ENCODE assay signal across 22 mouse cellular contexts in the genomic region with DNA sequence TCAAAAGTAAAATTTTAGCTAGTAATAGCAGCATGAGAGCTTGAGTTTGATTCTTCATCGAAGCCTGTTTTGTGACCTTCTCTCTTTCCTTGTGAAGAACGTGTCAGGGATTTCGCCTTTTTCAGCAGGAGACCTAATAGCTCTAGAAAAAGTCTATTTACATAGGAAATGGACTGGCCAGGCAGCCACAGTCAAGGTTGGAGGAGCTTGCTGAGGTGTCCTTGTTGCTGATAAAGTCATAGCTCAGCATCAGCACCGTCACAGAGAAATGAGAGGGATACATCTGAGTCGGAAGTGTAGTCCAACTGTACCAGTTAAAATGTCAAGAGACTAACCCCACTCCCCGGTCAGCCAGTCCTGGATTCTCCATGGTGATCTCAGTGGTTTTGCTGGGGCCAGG. TPM values are rescaled to one million over a fixed set of nuclear protein-coding genes. Genes with fewer than 3 reads are reported as not detected.
A peak's percentile ranks its signal among the peaks of the same experiment; 100 is the strongest.
DNase-seq lines count a peak whose midpoint lies in the region; ATAC-seq and TF ChIP-seq lines count a peak whose summit lies in the region.
"Had no signal": no experiment of that assay in that cellular context is flagged by ENCODE, and none has a peak within 500 bp of the region (broad histone marks: within the 10 kb centered on the region; RNA-seq: fewer than 3 reads in every experiment).

No protein-coding gene starts in this region.

- H3K4me2 ChIP-seq in liver, embryonic 14.5 days (ENCODE audit: low read depth) = no peak overlapping the region
- H3K4me2 ChIP-seq in liver, embryonic 11.5 days = no peak overlapping the region
- H3K4me2 ChIP-seq in liver, embryonic 15.5 days = peak overlapping the region; percentile 71; the same call in 1 of the 2 replicates
- no peak overlapping the region for H3K4me2 ChIP-seq in forebrain, embryonic 11.5 days (ENCODE audit: low read depth, low read length, severe bottlenecking)
- H3K4me2 ChIP-seq: heart, embryonic 11.5 days; hindbrain, embryonic 12.5 days; hindbrain, embryonic 15.5 days had no signal

- no peaks in the 10 kb centered on the region for H3K36me3 ChIP-seq in liver, embryonic 14.5 days (replicated peaks; ENCODE audit: control insufficient read depth, insufficient read depth, low read depth)
- H3K36me3 ChIP-seq in liver, embryonic 11.5 days (ENCODE audit: control insufficient read depth, insufficient read depth, low read length) = no peaks in the 10 kb centered on the region
- no peaks in the 10 kb centered on the region for H3K36me3 ChIP-seq in ES-Bruce4 (ENCODE audit: control insufficient read depth, insufficient read depth, low read length, poor library complexity, severe bottlenecking)
- H3K36me3 ChIP-seq in ES-E14 (ENCODE audit: control insufficient read depth, insufficient read depth, low read length, poor library complexity, severe bottlenecking) = no peaks in the 10 kb centered on the region
- no peaks in the 10 kb centered on the region for H3K36me3 ChIP-seq in liver, embryonic 15.5 days (replicated peaks)
- H3K36me3 ChIP-seq in forebrain, embryonic 11.5 days (ENCODE audit: control insufficient read depth, insufficient read depth, low read length) = no peaks in the 10 kb centered on the region
- H3K36me3 ChIP-seq: forebrain, embryonic 10.5 days; hindbrain, embryonic 12.5 days; hindbrain, embryonic 15.5 days had no signal

- ATAC-seq in liver, embryonic 14.5 days (ENCODE audit: insufficient read depth) = no peak
- ATAC-seq in liver, embryonic 11.5 days (replicated peaks; ENCODE audit: low FRiP score) = no peak
- ATAC-seq in liver, embryonic 15.5 days (ENCODE audit: insufficient read depth) = no peak
- ATAC-seq in forebrain, embryonic 11.5 days (replicated peaks; ENCODE audit: low FRiP score) = no peak
- ATAC-seq: CD4-positive, CD25-positive, alpha-beta regulatory T cell, adult 4 months; forebrain, embryonic 14.5 days; forebrain, postnatal 0 days had no signal

- H3K4me1 ChIP-seq in liver, embryonic 14.5 days (replicated peaks; ENCODE audit: control insufficient read depth in 2 of 2, insufficient read depth in 2 of 2, low read length in 1 of 2) = peaks cover 33 to 44% of the 10 kb centered on the region in 2 experiments
- peaks cover 28% of the 10 kb centered on the region for H3K4me1 ChIP-seq in liver, embryonic 11.5 days (replicated peaks; ENCODE audit: control insufficient read depth, insufficient read depth, low read length)
- peaks cover 10% of the 10 kb centered on the region for H3K4me1 ChIP-seq in ES-Bruce4 (ENCODE audit: control insufficient read depth, insufficient read depth, low read length)
- H3K4me1 ChIP-seq in ES-E14 (ENCODE audit: control insufficient read depth in 2 of 2, insufficient read depth in 2 of 2, low read length in 2 of 2, poor library complexity in 1 of 2) = peaks cover 19 to 29% of the 10 kb centered on the region in 2 experiments
- H3K4me1 ChIP-seq in liver, embryonic 15.5 days (replicated peaks) = peaks cover 51% of the 10 kb centered on the region
- no peaks in the 10 kb centered on the region for H3K4me1 ChIP-seq in forebrain, embryonic 11.5 days (replicated peaks; ENCODE audit: control insufficient read depth, insufficient read depth, low read length)
- H3K4me1 ChIP-seq: hindbrain, embryonic 12.5 days; hindbrain, embryonic 15.5 days had no signal

- no peaks in the 10 kb centered on the region for H3K27me3 ChIP-seq in liver, embryonic 14.5 days (ENCODE audit: control insufficient read depth, insufficient read depth, low read length)
- H3K27me3 ChIP-seq in liver, embryonic 11.5 days (replicated peaks; ENCODE audit: control insufficient read depth, insufficient read depth, low read length) = no peaks in the 10 kb centered on the region
- no peaks in the 10 kb centered on the region for H3K27me3 ChIP-seq in ES-Bruce4 (ENCODE audit: control insufficient read depth, insufficient read depth, low read length, poor library complexity, severe bottlenecking)
- H3K27me3 ChIP-seq in liver, embryonic 15.5 days = peaks cover 11% of the 10 kb centered on the region; the same call in 1 of the 2 replicates
- H3K27me3 ChIP-seq in forebrain, embryonic 11.5 days (ENCODE audit: control insufficient read depth, insufficient read depth, low read length) = no peaks in the 10 kb centered on the region
- H3K27me3 ChIP-seq: hindbrain, embryonic 12.5 days; hindbrain, embryonic 15.5 days had no signal

- no peak for DNase-seq in liver, embryonic 14.5 days (ENCODE audit: low read depth in 3 of 3, low spot score in 3 of 3)
- DNase-seq in liver, embryonic 11.5 days (ENCODE audit: low spot score) = no peak
- no peak for DNase-seq in ES-E14 (ENCODE audit: low read depth, low spot score)
- DNase-seq in adrenal gland, postnatal 10 days = no peak
- DNase-seq in forebrain, embryonic 11.5 days (ENCODE audit: low spot score) = no peak
- DNase-seq in frontal cortex, postnatal 10 days (ENCODE audit: low spot score in 2 of 2) = no peak
- DNase-seq: adrenal gland, adult 2 months; adrenal gland, postnatal 25 days; cerebellum, adult 18-20 months; cerebellum, adult 9-10 months; cerebellum, postnatal 14 days; forebrain, postnatal 0 days; gastrocnemius, postnatal 25 days; heart, adult 11 months had no signal

- H3K27ac ChIP-seq in liver, embryonic 14.5 days = peak overlapping the region; percentile 53
- no peak overlapping the region; the same call in 1 of the 2 replicates for H3K27ac ChIP-seq in liver, embryonic 11.5 days (ENCODE audit: low read depth, low read length)
- H3K27ac ChIP-seq in ES-Bruce4 (ENCODE audit: insufficient read depth, low read length) (peak overlapping the region; percentile 85), ES-E14 (ENCODE audit: insufficient read depth, low read depth, low read length, poor library complexity, severe bottlenecking) (peak overlapping the region; percentile 91)
- peak overlapping the region; percentile 96 for H3K27ac ChIP-seq in liver, embryonic 15.5 days (replicated peaks)
- no peak overlapping the region for H3K27ac ChIP-seq in forebrain, embryonic 11.5 days (ENCODE audit: low read depth, low read length)
- H3K27ac ChIP-seq: forebrain, embryonic 10.5 days; hindbrain, embryonic 12.5 days; hindbrain, embryonic 15.5 days had no signal

- 67% methylated on average over 6 of the region's 6 CpGs for WGBS in liver, embryonic 14.5 days (ENCODE audit: insufficient replicate concordance)
- WGBS in liver, embryonic 11.5 days = 68% methylated on average over 6 of the region's 6 CpGs
- WGBS in liver, embryonic 15.5 days (ENCODE audit: insufficient replicate concordance) = 65% methylated on average over 6 of the region's 6 CpGs
- 87% methylated on average over 6 of the region's 6 CpGs for WGBS in forebrain, embryonic 11.5 days

- H3K9me3 ChIP-seq in liver, embryonic 14.5 days (ENCODE audit: control insufficient read depth, low read length) = no peaks in the 10 kb centered on the region
- no peaks in the 10 kb centered on the region for H3K9me3 ChIP-seq in liver, embryonic 11.5 days (ENCODE audit: control insufficient read depth, low read length)
- H3K9me3 ChIP-seq in ES-Bruce4 (replicated peaks; ENCODE audit: control insufficient read depth, insufficient read depth, low read length, poor library complexity, severe bottlenecking) (no peaks in the 10 kb centered on the region), ES-E14 (ENCODE audit: control insufficient read depth, insufficient read depth, low read depth, low read length) (no peaks in the 10 kb centered on the region)
- H3K9me3 ChIP-seq in liver, embryonic 15.5 days (replicated peaks) = no peaks in the 10 kb centered on the region
- no peaks in the 10 kb centered on the region for H3K9me3 ChIP-seq in forebrain, embryonic 11.5 days (ENCODE audit: control insufficient read depth, low read length)
- H3K9me3 ChIP-seq: forebrain, embryonic 10.5 days; hindbrain, embryonic 12.5 days; hindbrain, embryonic 15.5 days had no signal

- no peak overlapping the region for H3K9ac ChIP-seq in liver, embryonic 14.5 days (replicated peaks)
- H3K9ac ChIP-seq in liver, embryonic 11.5 days (ENCODE audit: low read depth, low read length) = no peak overlapping the region
- H3K9ac ChIP-seq in ES-Bruce4 (ENCODE audit: low read depth, poor library complexity, severe bottlenecking) (no peak overlapping the region), ES-E14 (ENCODE audit: insufficient read depth, low read depth, low read length, poor library complexity, severe bottlenecking) (peak overlapping the region; percentile 23)
- no peak overlapping the region for H3K9ac ChIP-seq in liver, embryonic 15.5 days
- no peak overlapping the region for H3K9ac ChIP-seq in forebrain, embryonic 11.5 days (ENCODE audit: low read length)
- H3K9ac ChIP-seq: forebrain, postnatal 0 days; hindbrain, embryonic 12.5 days; hindbrain, embryonic 15.5 days had no signal

- no peak for TF ChIP-seq EP300 in liver, embryonic 14.5 days (IDR thresholded peaks at IDR 0.05; ENCODE audit: low read depth)
- peak; percentile 65; the same call in 1 of the 2 replicates for TF ChIP-seq EP300 in ES-Bruce4 (IDR thresholded peaks at IDR 0.05; ENCODE audit: insufficient read depth, low read depth, low read length)

- no peak for TF ChIP-seq CTCF in liver, embryonic 14.5 days (IDR thresholded peaks at IDR 0.05; ENCODE audit: low read depth)
- TF ChIP-seq CTCF in ES-Bruce4 (IDR thresholded peaks at IDR 0.05; ENCODE audit: low read depth, low read length) = no peak

- no peak for TF ChIP-seq POLR2A in ES-Bruce4 (IDR thresholded peaks at IDR 0.05; ENCODE audit: insufficient read depth, low read length)

- no peak overlapping the region for H3K4me3 ChIP-seq in liver, embryonic 14.5 days (ENCODE audit: insufficient read depth in 1 of 2, low read depth in 2 of 2, low read length in 2 of 2)
- H3K4me3 ChIP-seq in liver, embryonic 11.5 days (ENCODE audit: low read depth, low read length) = no peak overlapping the region
- H3K4me3 ChIP-seq in ES-Bruce4 (ENCODE audit: low read depth, low read length) (0 out of 2 replicates have a peak overlapping the region, but pooled peaks have one; percentile 5), ES-E14 (ENCODE audit: insufficient read depth in 1 of 2, low read depth in 1 of 2, low read length in 2 of 2, poor library complexity in 1 of 2, severe bottlenecking in 1 of 2) (peak overlapping the region; percentile 8 to 57; a peak in 3 of 4 replicates)
- no peak overlapping the region for H3K4me3 ChIP-seq in liver, embryonic 15.5 days (replicated peaks)
- no peak overlapping the region for H3K4me3 ChIP-seq in forebrain, embryonic 11.5 days (ENCODE audit: low read depth, low read length)
- H3K4me3 ChIP-seq: forebrain, embryonic 10.5 days; hindbrain, embryonic 12.5 days; hindbrain, embryonic 15.5 days had no signal

- in situ Hi-C loops in ES-E14 (cut with MboI; ENCODE audit: low sequenced_read_pairs in 2 of 2, unreplicated experiment in 2 of 2) = no loop called here

RNA-seq across cellular contexts. Expression of gene Agpat3, which starts 13.3 kb away (rescaled TPM):
- 11.0 and 14.5 TPM in 2 replicates for polyA plus RNA-seq in liver, embryonic 14.5 days (2012; rRNA removed)
- polyA plus RNA-seq in liver, embryonic 14.5 days (2014; fragmentation: Nextera tagmentation; extraction: Ambion mirVana) = 21.0 and 21.3 TPM in 2 replicates
- polyA plus RNA-seq in liver, embryonic 11.5 days (2014; fragmentation: Nextera tagmentation; extraction: Ambion mirVana) = 28.7 and 32.8 TPM in 2 replicates
- 56.0 and 57.7 TPM in 2 replicates for polyA plus RNA-seq in ES-Bruce4 (2011; ENCODE audit: insufficient read depth, insufficient read length, low read depth, missing spikeins)
- total RNA-seq in ES-E14 (2012; rRNA removed) = 52.0 and 54.0 TPM in 2 replicates
- polyA plus RNA-seq in liver, embryonic 15.5 days (2015; fragmentation: Nextera tagmentation; extraction: Ambion mirVana) = 33.1 and 46.0 TPM in 2 replicates
- total RNA-seq in adrenal gland, postnatal 10 days (2021) = 100 to 1,000 TPM; 327 to 351 TPM
- polyA plus RNA-seq in forebrain, embryonic 11.5 days (2014; fragmentation: Nextera tagmentation; extraction: Ambion mirVana) = 52.3 and 57.9 TPM in 2 replicates

RNA-seq across cellular contexts. Expression of gene Rrp1, which starts 47.3 kb away (rescaled TPM):
- 43.0 and 69.7 TPM in 2 replicates for polyA plus RNA-seq in liver, embryonic 14.5 days (2012; rRNA removed)
- polyA plus RNA-seq in liver, embryonic 14.5 days (2014; fragmentation: Nextera tagmentation; extraction: Ambion mirVana) = 79.8 and 89.7 TPM in 2 replicates
- polyA plus RNA-seq in liver, embryonic 11.5 days (2014; fragmentation: Nextera tagmentation; extraction: Ambion mirVana) = 277 and 293 TPM in 2 replicates
- 132 and 136 TPM in 2 replicates for polyA plus RNA-seq in ES-Bruce4 (2011; ENCODE audit: insufficient read depth, insufficient read length, low read depth, missing spikeins)
- total RNA-seq in ES-E14 (2012; rRNA removed) = 161 and 182 TPM in 2 replicates
- polyA plus RNA-seq in liver, embryonic 15.5 days (2015; fragmentation: Nextera tagmentation; extraction: Ambion mirVana) = 110 and 119 TPM in 2 replicates
- total RNA-seq in adrenal gland, postnatal 10 days (2021) = 100 to 1,000 TPM; 186 to 194 TPM
- polyA plus RNA-seq in forebrain, embryonic 11.5 days (2014; fragmentation: Nextera tagmentation; extraction: Ambion mirVana) = 290 and 324 TPM in 2 replicates

RNA-seq across cellular contexts. Expression of gene Cstb, which starts 59.9 kb away (rescaled TPM):
- 58.1 and 74.9 TPM in 2 replicates for polyA plus RNA-seq in liver, embryonic 14.5 days (2012; rRNA removed)
- polyA plus RNA-seq in liver, embryonic 14.5 days (2014; fragmentation: Nextera tagmentation; extraction: Ambion mirVana) = 111 and 122 TPM in 2 replicates
- 134 and 148 TPM in 2 replicates for polyA plus RNA-seq in liver, embryonic 11.5 days (2014; fragmentation: Nextera tagmentation; extraction: Ambion mirVana)
- polyA plus RNA-seq in ES-Bruce4 (2011; ENCODE audit: insufficient read depth, insufficient read length, low read depth, missing spikeins) = 212 and 214 TPM in 2 replicates
- 110 and 150 TPM in 2 replicates for total RNA-seq in ES-E14 (2012; rRNA removed)
- 85.5 and 95.3 TPM in 2 replicates for polyA plus RNA-seq in liver, embryonic 15.5 days (2015; fragmentation: Nextera tagmentation; extraction: Ambion mirVana)
- total RNA-seq in adrenal gland, postnatal 10 days (2021) = 100 to 1,000 TPM; 130 to 150 TPM
- 104 and 112 TPM in 2 replicates for polyA plus RNA-seq in forebrain, embryonic 11.5 days (2014; fragmentation: Nextera tagmentation; extraction: Ambion mirVana)

Comparison
In these comparisons a context has a peak if more than half of its experiments do, and no peak if none do; other contexts are left out.
1. H3K27ac ChIP-seq: peak in liver, embryonic 14.5 days (single experiment), ES-Bruce4 (single experiment), ES-E14 (single experiment) and liver, embryonic 15.5 days (single experiment); none in liver, embryonic 11.5 days (single experiment) and forebrain, embryonic 11.5 days (single experiment).
2. H3K4me3 ChIP-seq: peak in ES-Bruce4 (single experiment) and ES-E14 (2 of 2); none in liver, embryonic 14.5 days (0 of 2), liver, embryonic 11.5 days (single experiment), liver, embryonic 15.5 days (single experiment) and forebrain, embryonic 11.5 days (single experiment).